Mouse (Mus musculus) Patski (cell line): ENCODE results near the gene Gm12248. TPM values are rescaled to one million over a fixed set of nuclear protein-coding genes. Genes with fewer than 3 reads are reported as not detected.

Experiments used
- ATAC-seq: fragments of 100-300 bp; one replicate; pipeline ENCODE4 v1.8.0; 2021
- CTCF ChIA-PET: fragments of 350-600 bp; sonication (Branson Sonifier 250); formaldehyde crosslinking; loops from one replicate; lab custom pipeline; 2022; ENCODE audit warnings: inconsistent platforms; lab: Charles Lee
- POLR2A ChIA-PET: fragments of 350-600 bp; sonication (Branson Sonifier 250); formaldehyde crosslinking; loops from one replicate; lab custom pipeline; 2022; ENCODE audit warnings: antibody characterized with exemption, inconsistent platforms; lab: Charles Lee
- DNase-seq: peaks from one replicate; pipeline ENCODE4 v3.0.0-alpha.2; 2011; ENCODE audit warnings: low read depth, low spot score
- H3K27me3 ChIP-seq: fragments of 371-371 bp; one replicate; pipeline ENCODE4 v1.5.1; 2021
- CTCF ChIP-seq: fragments of 100-300 bp; IDR thresholded peaks from one replicate; pipeline ENCODE4 v1.5.1; 2021
- in situ Hi-C: fragments of 300-500 bp; cut with MboI; formaldehyde crosslinking; loops from 3 replicates; pipeline ENCODE4 v1.11.1; 2018; ENCODE audit warnings: low pct_unique_long_range_greater_than_20kb, mixed read lengths
- polyA plus RNA-seq: library from polyadenylated mRNA; unstranded; gene quantifications from one replicate; pipeline ENCODE4 v1.2.3, GENCODE M21; 2021

Gm12248 gene
- polyA plus RNA-seq = not detected

- ATAC-seq (no peak), DNase-seq (no peak)
- H3K27me3 ChIP-seq = no peaks in the 10 kb centered on the region
- POLR2A ChIA-PET = no interaction called here
- no peak for TF ChIP-seq CTCF
- CTCF ChIA-PET = no interaction called here
- in situ Hi-C loops = no loop called here
These were observed at the start of gene Gm12248 for GRCm38 (mm10) chr11:58093021-58093528. Gene Gm12248, minus strand, starts transcription at chr11:58093134.

- no peaks in the 10 kb centered on the region for H3K27me3 ChIP-seq
- ATAC-seq (no peak), DNase-seq (no peak)
- ChIA-PET CTCF (interaction anchor here (1.5 kb wide), 1 partner anchor 9 kb away, joined by 4 read pairs; no protein-coding TSS in a partner anchor), POLR2A (no interaction called here)
- no peak for TF ChIP-seq CTCF
- in situ Hi-C loops = no loop called here
These were observed 46.5 kb upstream of the Gm12248 start for GRCm38 (mm10) chr11:58139466-58139865.

- in situ Hi-C loops = no loop called here
- ATAC-seq (no peak), DNase-seq (no peak)
- ChIA-PET CTCF (no interaction called here), POLR2A (no interaction called here)
- TF ChIP-seq CTCF = no peak
- H3K27me3 ChIP-seq = no peaks in the 10 kb centered on the region
These were observed 45.9 kb upstream of the Gm12248 start for GRCm38 (mm10) chr11:58138821-58139220.

DNA sequence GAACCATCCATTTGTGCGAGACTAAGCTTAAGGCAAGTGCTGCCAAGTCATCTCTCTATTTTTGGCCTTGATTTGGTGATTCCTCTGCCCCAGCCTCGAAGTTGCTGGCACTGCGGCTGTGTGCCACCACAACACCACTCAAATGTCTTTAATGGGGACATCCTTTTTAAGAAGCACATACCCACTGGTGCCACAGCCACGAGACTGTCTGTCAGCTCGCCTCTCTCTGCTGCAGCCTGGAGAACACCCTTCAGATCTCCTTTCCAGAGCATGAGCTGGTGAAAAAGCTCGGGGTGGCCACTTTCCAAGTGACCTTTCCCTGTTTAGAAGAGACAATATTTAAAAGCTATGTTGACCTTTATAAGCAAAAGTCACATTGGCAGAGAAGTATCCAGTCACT lies 43.7 kb upstream of the Gm12248 start:
- ChIA-PET POLR2A (no interaction called here), CTCF (interaction anchor here (1.7 kb wide), 1 partner anchor 11 kb away, joined by 3 read pairs; no protein-coding TSS in a partner anchor)
- in situ Hi-C loops = no loop called here
- no peaks in the 10 kb centered on the region for H3K27me3 ChIP-seq
- ATAC-seq = no peak
- no peak for DNase-seq
- TF ChIP-seq CTCF = no peak

DNA sequence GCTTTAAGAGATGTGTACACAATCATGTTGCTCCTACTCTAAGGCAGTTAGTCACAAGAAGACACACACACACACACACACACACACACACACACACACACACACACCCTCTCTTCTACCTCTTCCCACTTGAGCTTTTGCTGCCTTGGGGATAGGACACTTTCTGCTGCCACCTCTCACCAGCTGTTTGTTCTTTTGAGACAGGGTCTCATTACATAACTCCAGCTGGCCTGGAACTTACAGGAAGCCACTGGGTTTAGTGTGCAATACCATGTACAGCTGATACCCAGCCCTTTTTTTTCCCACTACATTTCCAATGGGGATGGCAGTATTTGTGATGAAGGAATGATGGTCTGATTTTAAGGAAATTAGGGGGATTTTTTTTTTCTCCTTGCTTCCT lies 42.4 kb upstream of the Gm12248 start:
- in situ Hi-C loops = no loop called here
- no peak for TF ChIP-seq CTCF
- ChIA-PET CTCF (no interaction called here), POLR2A (interaction anchor here (0.6 to 0.7 kb wide), 2 partner anchors 9 to 14 kb away, joined by 4 to 5 read pairs; no protein-coding TSS in a partner anchor)
- ATAC-seq (no peak), DNase-seq (no peak)
- no peaks in the 10 kb centered on the region for H3K27me3 ChIP-seq

- DNase-seq = no peak
- ATAC-seq = no peak
- no peak for TF ChIP-seq CTCF
- CTCF ChIA-PET = no interaction called here
- H3K27me3 ChIP-seq = no peaks in the 10 kb centered on the region
- POLR2A ChIA-PET = interaction anchor here (0.6 to 0.7 kb wide), 2 partner anchors 9 to 14 kb away, joined by 4 to 5 read pairs; no protein-coding TSS in a partner anchor
- in situ Hi-C loops = no loop called here
These were observed 41.9 kb upstream of the Gm12248 start for GRCm38 (mm10) chr11:58134869-58135268.

- no peaks in the 10 kb centered on the region for H3K27me3 ChIP-seq
- DNase-seq = no peak
- ChIA-PET CTCF (no interaction called here), POLR2A (no interaction called here)
- TF ChIP-seq CTCF = no peak
- no peak for ATAC-seq
- in situ Hi-C loops = no loop called here
These were observed 39.1 kb upstream of the Gm12248 start for GRCm38 (mm10) chr11:58132026-58132425.

DNA sequence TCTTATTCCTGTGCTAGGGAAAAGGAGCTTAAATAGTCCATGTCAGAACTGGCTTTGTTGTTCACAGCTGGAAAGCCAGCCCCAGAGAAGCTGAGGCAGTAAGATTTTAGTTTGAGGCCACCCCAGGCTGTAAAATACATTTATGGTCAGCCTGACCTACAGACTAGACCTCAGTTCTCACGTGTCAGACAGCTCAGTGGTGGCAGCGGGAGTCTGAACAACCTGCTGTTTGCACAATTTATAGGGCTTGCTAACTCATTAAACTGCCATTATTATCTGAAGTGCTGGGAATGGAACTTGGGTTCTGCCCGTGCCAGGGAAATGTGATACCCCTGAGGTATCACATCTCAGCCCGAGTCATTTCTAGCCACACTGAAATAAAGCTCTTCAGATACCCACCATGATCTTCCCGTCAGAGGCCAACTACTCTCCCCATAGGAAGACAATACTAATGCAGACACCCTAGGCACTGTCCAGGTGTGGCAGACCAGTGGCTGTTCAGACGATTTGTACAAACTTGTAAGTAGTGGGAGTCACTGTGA lies 36.4 kb upstream of the Gm12248 start:
- POLR2A ChIA-PET = no interaction called here
- no peak for TF ChIP-seq CTCF
- no peak for DNase-seq
- in situ Hi-C loops = no loop called here
- H3K27me3 ChIP-seq = no peaks in the 10 kb centered on the region
- CTCF ChIA-PET = interaction anchor here (1.0 to 1.6 kb wide), 4 partner anchors 11 to 19 kb away, joined by 3 to 5 read pairs (median 4); no protein-coding TSS in a partner anchor
- ATAC-seq = no peak

DNA sequence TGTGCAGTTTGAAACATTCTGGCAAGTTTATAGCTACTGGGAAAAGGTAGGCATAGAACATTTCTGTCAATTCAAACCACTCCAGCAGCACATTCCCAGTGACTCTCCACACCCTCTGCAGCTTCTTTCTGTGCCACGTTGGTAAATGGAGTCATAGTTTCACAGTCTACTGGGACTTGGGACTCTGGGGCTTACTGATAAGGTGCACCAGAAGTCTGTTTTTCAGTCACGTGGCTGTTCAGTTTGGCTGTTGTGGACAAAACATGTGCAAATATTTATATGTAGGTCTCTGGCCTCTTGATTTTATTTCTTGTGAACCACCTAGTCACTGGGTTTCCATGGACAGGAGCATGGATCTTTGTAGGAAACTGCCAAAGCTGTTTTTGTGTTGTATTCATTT lies 34.6 kb upstream of the Gm12248 start:
- POLR2A ChIA-PET = no interaction called here
- ATAC-seq (no peak), DNase-seq (no peak)
- no peak for TF ChIP-seq CTCF
- no peaks in the 10 kb centered on the region for H3K27me3 ChIP-seq
- CTCF ChIA-PET = no interaction called here
- in situ Hi-C loops = no loop called here

GRCm38 (mm10) chr11:58126397-58127160 lies 33.6 kb upstream of the Gm12248 start:
- ChIA-PET CTCF (interaction anchor here (1.2 to 1.5 kb wide), 4 partner anchors 9 to 192 kb away, joined by 3 to 4 read pairs (median 4); no protein-coding TSS in a partner anchor), POLR2A (no interaction called here)
- no peak for TF ChIP-seq CTCF
- in situ Hi-C loops = no loop called here
- no peaks in the 10 kb centered on the region for H3K27me3 ChIP-seq
- ATAC-seq (no peak), DNase-seq (no peak)

- H3K27me3 ChIP-seq = no peaks in the 10 kb centered on the region
- no peak for DNase-seq
- ChIA-PET POLR2A (interaction anchor here (0.9 kb wide), 1 partner anchor 16 kb away, joined by 3 read pairs; no protein-coding TSS in a partner anchor), CTCF (no interaction called here)
- no peak for ATAC-seq
- TF ChIP-seq CTCF = no peak
- in situ Hi-C loops = no loop called here
These were observed 32.1 kb upstream of the Gm12248 start for GRCm38 (mm10) chr11:58125021-58125420.
